Comparison of ENCODE assay signal across 11 mouse cellular contexts in genomic region chr8:85461377-85461776, GRCm38 (mm10). TPM values are rescaled to one million over a fixed set of nuclear protein-coding genes. Genes with fewer than 3 reads are reported as not detected.
A peak's percentile ranks its signal among the peaks of the same experiment; 100 is the strongest.
DNase-seq lines count a peak whose midpoint lies in the region; ATAC-seq and TF ChIP-seq lines count a peak whose summit lies in the region.
"Had no signal": no experiment of that assay in that cellular context is flagged by ENCODE, and none has a peak within 500 bp of the region (broad histone marks: within the 10 kb centered on the region; RNA-seq: fewer than 3 reads in every experiment).

No protein-coding gene starts in this region.

- peak; percentile 51 for TF ChIP-seq CTCF in hindbrain, postnatal 0 days (IDR thresholded peaks at IDR 0.05; ENCODE audit: low read depth)
- peak; percentile 38; the same call in 1 of the 2 replicates for TF ChIP-seq CTCF in lung, embryonic 14.5 days (IDR thresholded peaks at IDR 0.05; ENCODE audit: low read depth)

- H3K9ac ChIP-seq in hindbrain, postnatal 0 days (replicated peaks; ENCODE audit: low read length) = no peak overlapping the region
- H3K9ac ChIP-seq in hindbrain, embryonic 12.5 days = no peak overlapping the region
- no peak overlapping the region for H3K9ac ChIP-seq in lung, embryonic 14.5 days
- H3K9ac ChIP-seq in hindbrain, embryonic 14.5 days = no peak overlapping the region
- H3K9ac ChIP-seq: heart, embryonic 13.5 days; limb, embryonic 15.5 days had no signal

- H3K9me3 ChIP-seq in hindbrain, postnatal 0 days (ENCODE audit: low read length) = no peaks in the 10 kb centered on the region
- H3K9me3 ChIP-seq in hindbrain, embryonic 12.5 days (replicated peaks) = no peaks in the 10 kb centered on the region
- H3K9me3 ChIP-seq in lung, embryonic 14.5 days (ENCODE audit: low read depth, low read length) = no peaks in the 10 kb centered on the region
- H3K9me3 ChIP-seq in hindbrain, embryonic 14.5 days (ENCODE audit: control insufficient read depth, low read length) = no peaks in the 10 kb centered on the region
- H3K9me3 ChIP-seq: heart, embryonic 13.5 days; limb, embryonic 15.5 days had no signal

- H3K36me3 ChIP-seq in hindbrain, postnatal 0 days (ENCODE audit: insufficient read depth, low read length) = no peaks in the 10 kb centered on the region
- no peaks in the 10 kb centered on the region for H3K36me3 ChIP-seq in hindbrain, embryonic 12.5 days
- H3K36me3 ChIP-seq in lung, embryonic 14.5 days (ENCODE audit: insufficient read depth) = no peaks in the 10 kb centered on the region
- H3K36me3 ChIP-seq in hindbrain, embryonic 14.5 days (replicated peaks; ENCODE audit: control insufficient read depth, insufficient read depth) = no peaks in the 10 kb centered on the region
- H3K36me3 ChIP-seq: heart, embryonic 13.5 days; limb, embryonic 15.5 days had no signal

- H3K27ac ChIP-seq in hindbrain, postnatal 0 days = no peak overlapping the region
- no peak overlapping the region for H3K27ac ChIP-seq in hindbrain, embryonic 12.5 days
- no peak overlapping the region for H3K27ac ChIP-seq in lung, embryonic 14.5 days (ENCODE audit: low read depth)
- H3K27ac ChIP-seq in hindbrain, embryonic 14.5 days = no peak overlapping the region
- H3K27ac ChIP-seq: heart, embryonic 13.5 days; limb, embryonic 15.5 days had no signal

- ATAC-seq in hindbrain, postnatal 0 days = no peak
- no peak for ATAC-seq in hindbrain, embryonic 12.5 days (ENCODE audit: low FRiP score)
- ATAC-seq in lung, embryonic 14.5 days (ENCODE audit: insufficient read depth) = no peak
- ATAC-seq in hindbrain, embryonic 14.5 days (ENCODE audit: low FRiP score) = no peak

- no peak overlapping the region for H3K4me3 ChIP-seq in hindbrain, postnatal 0 days (ENCODE audit: low read length)
- no peak overlapping the region for H3K4me3 ChIP-seq in hindbrain, embryonic 12.5 days
- H3K4me3 ChIP-seq in lung, embryonic 14.5 days (ENCODE audit: low read depth, low read length) = no peak overlapping the region
- H3K4me3 ChIP-seq in hindbrain, embryonic 14.5 days (replicated peaks; ENCODE audit: low read length) = no peak overlapping the region
- H3K4me3 ChIP-seq: heart, embryonic 13.5 days; limb, embryonic 15.5 days had no signal

- H3K4me2 ChIP-seq in hindbrain, postnatal 0 days (ENCODE audit: low read depth, low read length) = no peak overlapping the region
- no peak overlapping the region for H3K4me2 ChIP-seq in hindbrain, embryonic 12.5 days (replicated peaks)
- H3K4me2 ChIP-seq in lung, embryonic 14.5 days = no peak overlapping the region
- H3K4me2 ChIP-seq in hindbrain, embryonic 14.5 days (replicated peaks) = no peak overlapping the region
- H3K4me2 ChIP-seq: heart, embryonic 13.5 days; limb, embryonic 15.5 days had no signal

- H3K27me3 ChIP-seq in hindbrain, postnatal 0 days (ENCODE audit: insufficient read depth, low read length) = no peaks in the 10 kb centered on the region
- H3K27me3 ChIP-seq in hindbrain, embryonic 12.5 days = no peaks in the 10 kb centered on the region
- no peaks in the 10 kb centered on the region for H3K27me3 ChIP-seq in lung, embryonic 14.5 days (ENCODE audit: insufficient read depth, low read length)
- H3K27me3 ChIP-seq in hindbrain, embryonic 14.5 days (ENCODE audit: control insufficient read depth, insufficient read depth, low read length) = no peaks in the 10 kb centered on the region
- H3K27me3 ChIP-seq: heart, embryonic 13.5 days; limb, embryonic 15.5 days had no signal

- H3K4me1 ChIP-seq in hindbrain, postnatal 0 days (ENCODE audit: insufficient read depth, low read length) = no peaks in the 10 kb centered on the region
- H3K4me1 ChIP-seq in hindbrain, embryonic 12.5 days = no peaks in the 10 kb centered on the region
- H3K4me1 ChIP-seq in lung, embryonic 14.5 days (ENCODE audit: insufficient read depth) = no peaks in the 10 kb centered on the region
- no peaks in the 10 kb centered on the region for H3K4me1 ChIP-seq in hindbrain, embryonic 14.5 days (replicated peaks; ENCODE audit: control insufficient read depth, insufficient read depth, low read length)
- H3K4me1 ChIP-seq: limb, embryonic 15.5 days had no signal

- 74% methylated on average over 3 of the region's 3 CpGs for WGBS in hindbrain, postnatal 0 days
- 75% methylated on average over 3 of the region's 3 CpGs for WGBS in hindbrain, embryonic 12.5 days
- 75% methylated on average over 3 of the region's 3 CpGs for WGBS in lung, embryonic 14.5 days
- WGBS in hindbrain, embryonic 14.5 days = 79% methylated on average over 3 of the region's 3 CpGs

- no peak for DNase-seq in hindbrain, postnatal 0 days (ENCODE audit: low spot score)
- peak; percentile 7 for DNase-seq in CD4-positive helper T cell, adult 2 months (ENCODE audit: low read depth, low spot score)
- peak; percentile 70 for DNase-seq in R1 (ENCODE audit: low read depth, low spot score)
- DNase-seq in lung, embryonic 14.5 days = peak; percentile 48
- no peak for DNase-seq in right cerebral cortex, postnatal 4 days
- DNase-seq in T-cell, adult 2 months (ENCODE audit: low spot score) = no peak
- no peak for DNase-seq in hindbrain, embryonic 14.5 days (ENCODE audit: low spot score)
- DNase-seq: cerebellum, adult 18-20 months had no signal

RNA-seq across cellular contexts. Expression of gene 4921524J17Rik, which starts 28.7 kb away (rescaled TPM):
- total RNA-seq in hindbrain, postnatal 0 days (2014; rRNA removed) = 11.6 and 13.6 TPM in 2 replicates
- 43.0 and 47.4 TPM in 2 replicates for polyA plus RNA-seq in hindbrain, postnatal 0 days (2015; fragmentation: Nextera tagmentation; extraction: Ambion mirVana)
- polyA plus RNA-seq in hindbrain, embryonic 12.5 days (2016; fragmentation: Nextera tagmentation; extraction: Ambion mirVana) = 42.8 and 46.6 TPM in 2 replicates
- polyA plus RNA-seq in lung, embryonic 14.5 days (2014; fragmentation: Nextera tagmentation; extraction: Ambion mirVana) = 35.0 and 40.0 TPM in 2 replicates
- polyA plus RNA-seq in hindbrain, embryonic 14.5 days (2014; fragmentation: Nextera tagmentation; extraction: Ambion mirVana) = 35.7 and 46.9 TPM in 2 replicates

RNA-seq across cellular contexts. Expression of gene Gpt2, which starts 31.0 kb away (rescaled TPM):
- 99.4 and 107 TPM in 2 replicates for total RNA-seq in hindbrain, postnatal 0 days (2014; rRNA removed)
- 43.2 and 46.4 TPM in 2 replicates for polyA plus RNA-seq in hindbrain, postnatal 0 days (2015; fragmentation: Nextera tagmentation; extraction: Ambion mirVana)
- 44.4 and 44.8 TPM in 2 replicates for polyA plus RNA-seq in hindbrain, embryonic 12.5 days (2016; fragmentation: Nextera tagmentation; extraction: Ambion mirVana)
- polyA plus RNA-seq in lung, embryonic 14.5 days (2014; fragmentation: Nextera tagmentation; extraction: Ambion mirVana) = 22.4 and 24.5 TPM in 2 replicates
- polyA plus RNA-seq in hindbrain, embryonic 14.5 days (2014; fragmentation: Nextera tagmentation; extraction: Ambion mirVana) = 56.7 and 67.1 TPM in 2 replicates

Comparison
In these comparisons a context has a peak if more than half of its experiments do, and no peak if none do; other contexts are left out.
1. DNase-seq: peak in CD4-positive helper T cell, adult 2 months (single experiment), R1 (single experiment) and lung, embryonic 14.5 days (single experiment); none in hindbrain, postnatal 0 days (single experiment), right cerebral cortex, postnatal 4 days (single experiment), T-cell, adult 2 months (single experiment) and hindbrain, embryonic 14.5 days (single experiment).